8 mouse cellular contexts compared by ENCODE assay signal in genomic region chr10:82985700-82986131, GRCm38 (mm10). TPM values are rescaled to one million over a fixed set of nuclear protein-coding genes. Genes with fewer than 3 reads are reported as not detected.
DNase-seq lines count a peak whose midpoint lies in the region; ATAC-seq and TF ChIP-seq lines count a peak whose summit lies in the region.

No protein-coding gene starts in this region.

- H3K9ac ChIP-seq in heart, embryonic 12.5 days = peak overlapping the region; percentile 79
- peak overlapping the region; percentile 91 for H3K9ac ChIP-seq in liver, embryonic 14.5 days (replicated peaks)
- H3K9ac ChIP-seq in neural tube, embryonic 15.5 days (replicated peaks) = peak overlapping the region; percentile 83

- under 1% methylated on average over 32 of the region's 32 CpGs for WGBS in heart, embryonic 12.5 days
- under 1% methylated on average over 32 of the region's 32 CpGs for WGBS in liver, embryonic 14.5 days (ENCODE audit: insufficient replicate concordance)
- under 1% methylated on average over 32 of the region's 32 CpGs for WGBS in neural tube, embryonic 15.5 days

- TF ChIP-seq CTCF in Patski (IDR thresholded peaks at IDR 0.05) = no peak
- peak; percentile 61 for TF ChIP-seq CTCF in liver, embryonic 14.5 days (IDR thresholded peaks at IDR 0.05; ENCODE audit: low read depth)

- peak overlapping the region; percentile 69 for H3K4me3 ChIP-seq in heart, embryonic 12.5 days
- peak overlapping the region; percentile 66 to 97 for H3K4me3 ChIP-seq in liver, embryonic 14.5 days (ENCODE audit: insufficient read depth in 1 of 2, low read depth in 2 of 2, low read length in 2 of 2)
- H3K4me3 ChIP-seq in neural tube, embryonic 15.5 days (replicated peaks) = peak overlapping the region; percentile 86

- H3K36me3 ChIP-seq in heart, embryonic 12.5 days = no peaks in the 10 kb centered on the region
- no peaks in the 10 kb centered on the region for H3K36me3 ChIP-seq in liver, embryonic 14.5 days (replicated peaks; ENCODE audit: control insufficient read depth, insufficient read depth, low read depth)
- no peaks in the 10 kb centered on the region for H3K36me3 ChIP-seq in neural tube, embryonic 15.5 days

- TF ChIP-seq EP300 in liver, embryonic 14.5 days (IDR thresholded peaks at IDR 0.05; ENCODE audit: low read depth) = no peak

- DNase-seq in 3T3-L1 (ENCODE audit: low read depth, low spot score) (peak; percentile 73), Patski (ENCODE audit: low read depth, low spot score) (no peak)
- peak; percentile 74 to 82 for DNase-seq in cerebellum, postnatal 14 days
- DNase-seq in kidney, postnatal 10 days = peak; percentile 71
- peak in 1 of 3 experiments; percentile 49 for DNase-seq in liver, embryonic 14.5 days (ENCODE audit: low read depth in 3 of 3, low spot score in 3 of 3)
- DNase-seq in thymus, postnatal 14 days = peak; percentile 65

- CTCF ChIA-PET in Patski (lab: Charles Lee) = no interaction called here

- H3K27ac ChIP-seq in heart, embryonic 12.5 days (ENCODE audit: poor library complexity, severe bottlenecking) = peak overlapping the region; percentile 73
- H3K27ac ChIP-seq in liver, embryonic 14.5 days = peak overlapping the region; percentile 21
- H3K27ac ChIP-seq in neural tube, embryonic 15.5 days (replicated peaks) = peak overlapping the region; percentile 92

- H3K9me3 ChIP-seq in heart, embryonic 12.5 days (replicated peaks) = no peaks in the 10 kb centered on the region
- no peaks in the 10 kb centered on the region for H3K9me3 ChIP-seq in liver, embryonic 14.5 days (ENCODE audit: control insufficient read depth, low read length)
- H3K9me3 ChIP-seq in neural tube, embryonic 15.5 days (replicated peaks) = no peaks in the 10 kb centered on the region

- H3K4me1 ChIP-seq in heart, embryonic 12.5 days (replicated peaks) = peaks cover 29% of the 10 kb centered on the region
- peaks cover 33 to 37% of the 10 kb centered on the region in 2 experiments for H3K4me1 ChIP-seq in liver, embryonic 14.5 days (replicated peaks; ENCODE audit: control insufficient read depth in 2 of 2, insufficient read depth in 2 of 2, low read length in 1 of 2)
- H3K4me1 ChIP-seq in neural tube, embryonic 15.5 days = peaks cover 49% of the 10 kb centered on the region

- peak overlapping the region; percentile 91 for H3K4me2 ChIP-seq in heart, embryonic 12.5 days
- H3K4me2 ChIP-seq in liver, embryonic 14.5 days (ENCODE audit: low read depth) = peak overlapping the region; percentile 95
- peak overlapping the region; percentile 93 for H3K4me2 ChIP-seq in neural tube, embryonic 15.5 days

- peaks cover 2% of the 10 kb centered on the region for H3K27me3 ChIP-seq in Patski
- peaks cover 33% of the 10 kb centered on the region for H3K27me3 ChIP-seq in heart, embryonic 12.5 days (replicated peaks)
- H3K27me3 ChIP-seq in liver, embryonic 14.5 days (ENCODE audit: control insufficient read depth, insufficient read depth, low read length) = peaks cover 24% of the 10 kb centered on the region
- 0 out of 2 replicates have a peak, but pooled peaks cover 9% of the 10 kb centered on the region for H3K27me3 ChIP-seq in neural tube, embryonic 15.5 days (replicated peaks)

- in situ Hi-C loops in Patski (cut with MboI; ENCODE audit: low pct_unique_long_range_greater_than_20kb) = loop anchor here (10.0 kb wide), 1 partner anchor 109 kb away; no protein-coding TSS in a partner anchor

- peak; percentile 11 for ATAC-seq in Patski
- peak; percentile 26; the same call in 1 of the 2 replicates for ATAC-seq in heart, embryonic 12.5 days (ENCODE audit: insufficient number of reproducible peaks, low FRiP score)
- peak; percentile 49 for ATAC-seq in liver, embryonic 14.5 days (ENCODE audit: insufficient read depth)
- ATAC-seq in neural tube, embryonic 15.5 days (ENCODE audit: low FRiP score) = peak; percentile 33

- POLR2A ChIA-PET in Patski (lab: Charles Lee) = no interaction called here

RNA-seq across cellular contexts. Expression of gene Chst11, which starts 0.4 kb away (rescaled TPM):
- 10.3 TPM for polyA plus RNA-seq in Patski (2021)
- 3.5 and 4.1 TPM in 2 replicates for polyA plus RNA-seq in heart, embryonic 12.5 days (2016; fragmentation: Nextera tagmentation; extraction: Ambion mirVana)
- polyA plus RNA-seq in liver, embryonic 14.5 days (2012; rRNA removed) = 5.2 TPM in 2 replicates
- polyA plus RNA-seq in liver, embryonic 14.5 days (2014; fragmentation: Nextera tagmentation; extraction: Ambion mirVana) = 1.8 and 2.0 TPM in 2 replicates
- polyA plus RNA-seq in neural tube, embryonic 15.5 days (2015; fragmentation: Nextera tagmentation; extraction: Ambion mirVana) = 4.1 and 4.4 TPM in 2 replicates

Comparison
In these comparisons a context has a peak if more than half of its experiments do, and no peak if none do; other contexts are left out.
1. H3K27ac ChIP-seq: peak in every context shown above with its lines; median percentile 92 in neural tube, embryonic 15.5 days; 73 in heart, embryonic 12.5 days; 21 in liver, embryonic 14.5 days.